Mouse (Mus musculus): ENCODE results near the gene Tnni3k.

The Tnni3k gene

DNA sequence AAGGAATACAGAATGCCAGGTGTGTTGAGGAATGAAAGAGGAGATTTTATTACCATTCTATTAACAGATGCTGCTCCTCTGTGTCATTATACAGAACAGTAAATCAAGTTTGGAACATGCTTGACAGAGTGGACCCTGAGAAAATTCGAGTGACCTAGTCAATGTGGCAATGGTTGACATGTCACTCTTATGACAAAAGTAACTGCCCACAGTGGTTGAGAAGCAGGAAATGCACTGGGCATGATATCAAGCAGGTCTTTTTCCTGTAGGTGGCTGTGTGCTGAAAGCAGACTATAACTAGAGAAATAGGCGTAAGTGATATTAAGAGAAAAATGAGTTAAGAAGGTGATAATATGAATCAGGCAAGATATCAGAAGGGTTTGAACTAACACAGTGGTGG, 105.7 kb downstream of the Tnni3k start:
- DNase-seq (ENCODE audit: low spot score) = no peak

DNA sequence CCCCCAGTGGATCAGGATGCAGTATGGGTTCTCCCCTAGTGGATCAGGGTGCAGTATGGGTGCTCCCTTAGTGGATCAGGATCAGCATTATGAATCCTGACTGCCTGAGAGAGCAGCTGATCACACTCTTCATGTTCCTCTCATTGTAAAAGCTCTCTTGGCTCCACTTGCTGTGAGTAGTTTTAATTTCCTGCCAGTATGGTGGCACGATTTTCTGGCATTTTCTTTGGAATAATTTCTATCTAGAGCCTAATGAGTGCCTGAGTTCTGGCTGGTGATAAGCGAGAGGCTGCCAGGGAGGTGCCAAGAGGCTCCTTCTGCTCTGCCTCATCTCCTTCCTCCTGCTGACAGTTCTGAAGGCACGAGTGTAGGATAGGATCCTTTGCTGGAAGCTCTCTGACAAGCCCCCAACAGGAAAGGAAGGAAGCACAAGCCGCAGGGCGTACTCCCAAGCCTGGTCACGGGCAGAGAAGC, 109.5 kb downstream of the Tnni3k start:
- no peak for DNase-seq (ENCODE audit: low spot score)

DNA sequence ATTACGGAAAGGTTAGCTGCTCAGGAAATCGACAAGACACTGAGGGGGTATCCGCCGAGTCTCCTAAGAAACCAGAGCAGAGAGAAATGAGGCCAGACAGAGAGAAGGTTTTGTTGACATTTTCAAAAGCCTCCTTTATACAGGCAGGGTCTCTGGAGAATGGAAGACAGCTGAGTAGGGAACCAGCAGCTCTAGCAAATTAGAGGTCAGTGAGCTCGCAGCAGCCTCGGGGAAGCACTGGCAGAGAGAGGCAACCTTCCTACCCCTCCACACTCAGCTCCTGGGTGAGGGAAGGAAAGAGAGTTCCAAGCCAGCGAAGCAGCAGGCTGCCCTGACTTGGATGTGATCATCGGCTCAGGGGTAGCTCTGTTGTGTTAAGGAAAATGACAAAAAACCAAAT, 127.5 kb downstream of the Tnni3k start:
- no peak for DNase-seq (ENCODE audit: low spot score)

DNA sequence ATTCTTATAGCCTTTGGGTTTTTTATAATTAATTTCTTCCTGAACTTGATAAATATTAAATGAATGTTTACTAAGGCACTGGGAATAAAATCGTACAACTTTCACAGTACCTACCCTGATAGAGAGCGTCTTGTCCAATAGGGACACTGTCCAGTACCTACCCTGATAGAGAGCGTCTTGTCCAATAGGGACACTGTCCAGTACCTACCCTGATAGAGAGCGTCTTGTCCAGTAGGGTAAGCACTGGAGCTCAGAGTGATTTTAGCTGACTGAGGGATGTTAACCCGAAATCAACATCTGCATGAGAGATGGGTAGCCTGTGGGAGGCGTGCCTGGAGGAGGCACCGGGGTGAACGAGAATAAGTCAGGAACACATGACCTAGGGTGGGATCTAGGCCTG, 130.3 kb downstream of the Tnni3k start:
- DNase-seq (ENCODE audit: low spot score) = no peak

DNA sequence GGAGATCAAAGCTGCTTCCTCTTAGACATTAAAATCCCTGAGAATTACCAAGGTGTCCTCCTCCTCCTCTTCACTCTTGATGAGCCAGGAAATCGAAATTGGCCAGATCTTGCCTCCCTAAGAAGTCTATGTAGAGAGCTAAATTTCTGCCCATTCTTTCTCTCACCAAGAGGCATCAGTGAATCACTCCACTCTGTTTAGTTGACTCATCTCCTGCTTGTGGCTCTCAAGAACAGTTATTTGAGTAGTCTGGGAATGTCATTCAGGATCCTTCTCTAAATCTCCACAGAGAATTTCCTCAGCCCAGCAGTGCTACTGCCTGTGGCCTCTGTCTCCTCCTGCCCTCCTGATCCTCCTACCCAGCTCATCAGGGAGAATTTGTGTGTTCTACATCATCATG, 139.6 kb downstream of the Tnni3k start:
- DNase-seq (ENCODE audit: low spot score) = no peak

DNA sequence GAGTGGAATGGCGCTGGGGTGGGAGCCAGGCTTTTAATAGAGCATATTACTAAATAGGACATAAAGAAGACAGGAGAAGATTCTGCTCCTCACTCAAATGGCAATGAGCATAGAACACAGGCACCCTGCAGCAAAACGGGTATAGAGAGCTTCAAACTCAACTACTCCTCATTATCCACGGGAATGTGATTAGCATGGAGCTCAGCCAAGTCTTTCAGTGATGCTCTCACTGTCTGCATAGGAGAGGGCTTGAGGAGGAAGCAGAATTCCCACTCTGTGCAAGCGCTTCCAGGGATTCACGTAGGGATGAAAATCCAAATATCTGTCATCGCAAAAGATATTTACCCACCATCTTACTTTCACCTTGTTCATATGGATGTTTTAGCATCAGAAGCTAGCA, 141.6 kb downstream of the Tnni3k start:
- DNase-seq (ENCODE audit: low spot score) = no peak

DNA sequence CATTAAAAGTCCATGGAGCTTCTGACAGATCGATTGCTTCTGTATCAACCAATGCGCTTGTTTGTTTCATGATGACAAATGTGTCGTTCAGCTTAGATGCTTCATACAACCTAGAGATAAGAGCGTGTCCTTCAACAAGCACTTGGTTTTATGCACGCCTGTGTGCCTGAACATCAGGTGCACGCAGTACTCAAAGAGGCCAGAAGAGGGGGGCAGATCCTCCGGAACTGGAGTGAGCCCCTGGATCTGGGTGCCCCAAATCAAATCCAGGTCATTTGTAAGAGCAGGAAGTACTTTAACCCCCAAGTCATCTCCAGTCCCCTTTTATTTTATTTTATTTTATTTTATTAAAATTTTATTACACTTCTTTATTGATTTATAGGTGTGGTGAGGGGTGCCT, 158.5 kb downstream of the Tnni3k start:
- DNase-seq (ENCODE audit: low spot score) = no peak

DNA sequence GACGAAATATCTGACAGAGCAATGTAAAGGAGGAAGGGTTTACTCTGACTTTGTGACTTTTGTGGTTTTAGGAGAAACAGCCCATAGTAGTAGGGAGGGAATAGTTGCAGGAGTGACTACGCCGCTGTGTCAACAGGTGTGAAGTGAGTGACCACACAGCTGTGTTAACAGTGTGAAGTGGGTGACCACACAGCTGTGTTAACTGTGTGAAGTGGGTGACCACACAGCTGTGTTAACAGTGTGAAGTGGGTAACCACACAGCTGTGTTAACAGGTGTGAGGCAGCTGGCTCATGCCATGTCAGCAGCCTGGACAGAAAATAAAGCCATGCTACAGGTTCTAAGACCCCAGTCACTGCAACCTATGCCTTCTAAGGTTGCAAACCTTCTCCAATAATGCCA, 162.0 kb downstream of the Tnni3k start:
- DNase-seq (ENCODE audit: low spot score) = no peak

DNA sequence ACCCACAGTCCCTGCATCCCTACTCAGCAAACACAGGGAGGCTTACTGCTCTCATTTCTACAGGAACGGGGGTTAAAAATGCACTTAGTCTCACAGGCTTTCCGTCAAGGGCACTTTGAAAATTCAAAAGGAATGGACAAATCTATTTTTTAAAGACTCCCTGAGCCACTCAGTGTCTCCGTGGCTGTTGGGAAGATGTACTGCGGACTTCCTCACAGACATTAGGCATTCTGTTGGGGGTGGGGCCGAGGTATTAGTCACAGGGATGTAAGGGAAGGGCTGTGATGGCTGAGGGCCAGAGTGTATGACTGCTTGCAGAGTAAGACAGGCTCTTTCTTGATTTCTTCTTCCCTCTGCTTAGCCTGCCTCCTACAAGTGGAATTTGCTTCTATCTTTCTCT, 169.8 kb downstream of the Tnni3k start:
- no peak for DNase-seq (ENCODE audit: low spot score)

DNA sequence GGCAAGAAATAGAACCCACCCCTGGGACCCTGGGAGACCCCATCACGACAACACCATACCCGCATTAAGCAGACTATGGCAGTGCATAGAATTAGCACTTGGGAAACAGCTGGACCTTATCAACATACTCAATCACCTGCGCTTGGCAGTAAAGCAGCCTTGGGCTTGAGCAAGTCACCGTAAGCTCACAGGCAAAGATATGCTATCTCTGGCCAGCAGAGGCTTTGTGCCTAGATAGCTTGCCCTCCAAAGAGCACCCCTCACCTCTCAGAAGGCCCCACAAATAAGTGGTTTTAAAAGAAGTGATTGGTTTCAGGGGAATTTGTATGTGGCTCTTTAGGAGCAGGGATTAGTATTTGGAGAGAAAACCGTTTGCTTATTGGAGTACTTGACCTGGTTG, 170.2 kb downstream of the Tnni3k start:
- DNase-seq (ENCODE audit: low spot score) = no peak

DNA sequence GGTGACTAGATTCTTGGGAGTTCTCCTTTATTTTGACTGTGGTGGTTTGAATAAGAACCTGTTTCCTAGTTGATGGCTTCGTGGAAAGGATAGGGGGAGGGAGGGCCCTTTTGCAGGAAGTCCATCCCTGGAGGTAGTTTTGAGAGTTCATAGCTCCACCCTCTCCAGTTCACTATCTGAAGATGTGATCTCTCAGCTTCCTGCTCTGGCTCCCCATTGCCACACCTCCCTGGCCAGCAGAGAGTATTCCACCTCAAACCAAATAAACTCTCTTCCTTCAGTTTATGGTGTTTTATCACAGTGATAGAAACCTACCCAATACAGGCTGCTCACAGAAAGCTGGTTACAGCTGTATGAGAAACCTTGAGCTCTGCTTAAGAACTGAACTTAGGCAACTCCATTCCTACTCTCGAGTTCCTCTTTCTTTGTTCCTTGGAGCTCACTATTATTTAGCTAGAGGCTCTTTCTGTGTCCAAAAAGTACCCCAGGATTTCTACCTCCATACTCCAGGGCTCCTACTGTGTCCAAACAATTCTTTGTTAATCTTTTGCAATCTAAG, 173.7 kb downstream of the Tnni3k start:
- no peak for DNase-seq (ENCODE audit: low spot score)

DNA sequence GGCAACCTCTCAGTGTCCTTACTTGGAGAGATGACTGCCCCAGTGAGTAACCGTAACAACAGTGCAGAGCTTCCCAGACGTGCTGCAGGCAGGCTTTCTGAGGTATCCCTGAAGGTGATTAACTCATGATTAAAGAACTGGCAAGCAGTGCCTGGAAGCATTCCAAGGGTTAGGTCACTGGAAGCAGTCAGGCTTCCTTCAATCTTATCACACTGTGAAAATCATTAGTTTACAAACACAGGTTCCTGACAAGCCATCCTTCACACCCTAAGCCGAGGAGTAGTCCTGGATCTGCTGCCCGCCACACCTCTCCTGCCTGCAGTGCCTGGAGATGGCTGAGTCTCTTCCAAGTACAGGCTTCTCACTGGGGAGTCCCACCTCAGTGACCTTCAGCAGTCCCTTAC, 174.7 kb downstream of the Tnni3k start:
- no peak for DNase-seq (ENCODE audit: low spot score)

DNA sequence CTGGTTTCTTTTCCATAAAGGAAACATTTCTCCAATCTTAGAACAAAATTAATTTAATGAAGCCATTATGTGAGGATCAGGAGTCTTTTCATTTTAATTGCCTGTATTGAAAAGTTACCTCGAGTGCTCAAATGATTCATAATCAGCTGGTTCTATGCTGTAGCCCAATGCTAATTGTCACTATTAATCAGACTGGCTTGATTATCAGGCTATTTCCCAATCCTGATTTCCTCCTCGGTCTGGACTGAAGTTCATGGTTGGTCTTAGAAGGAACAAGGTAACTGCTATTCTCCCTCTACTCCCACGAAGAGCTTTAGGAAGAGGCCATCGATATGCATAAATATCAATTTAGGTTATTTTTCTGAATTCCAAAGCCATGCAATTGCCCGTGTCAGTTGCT, 175.1 kb downstream of the Tnni3k start:
- no peak for DNase-seq (ENCODE audit: low spot score)

DNA sequence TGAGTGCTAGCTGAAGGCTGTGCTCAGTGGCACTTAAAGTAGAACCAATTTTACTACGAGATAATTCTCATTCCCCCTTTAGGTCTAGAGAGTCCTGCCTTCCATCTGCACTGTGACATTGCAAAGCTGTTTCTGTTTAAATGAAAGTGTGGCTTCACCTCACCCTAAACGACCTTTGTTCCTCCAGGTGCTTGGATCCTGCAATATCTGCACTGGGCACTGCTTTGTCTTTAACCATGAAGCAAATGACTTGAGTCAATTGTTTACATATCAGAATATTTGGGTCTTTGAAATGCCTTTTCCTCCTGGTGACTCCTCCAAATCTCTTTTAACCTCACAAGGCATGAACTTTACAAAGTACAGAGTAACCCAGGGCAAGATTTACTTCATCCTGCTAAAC, 175.7 kb downstream of the Tnni3k start:
- DNase-seq (ENCODE audit: low spot score) = no peak

DNA sequence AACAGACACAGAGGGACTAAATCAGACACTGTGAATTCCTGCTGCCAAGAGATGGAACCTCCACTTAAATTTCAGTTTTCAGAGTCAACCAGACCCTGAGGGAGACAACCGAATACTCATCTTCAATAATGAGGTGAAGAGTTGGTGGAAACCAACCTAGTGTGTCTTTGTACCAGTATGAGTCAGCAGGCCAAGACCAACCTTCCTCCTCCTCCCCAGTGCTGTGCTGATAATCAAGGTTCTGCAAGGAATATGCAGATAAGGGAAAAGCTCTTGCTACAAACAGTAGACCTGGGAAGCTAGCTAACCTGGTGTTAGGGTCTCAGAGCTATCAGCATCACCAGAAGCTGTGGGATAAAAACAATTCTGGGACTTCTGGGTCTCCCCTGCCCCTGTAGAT, 176.1 kb downstream of the Tnni3k start:
- DNase-seq (ENCODE audit: low spot score) = no peak

DNA sequence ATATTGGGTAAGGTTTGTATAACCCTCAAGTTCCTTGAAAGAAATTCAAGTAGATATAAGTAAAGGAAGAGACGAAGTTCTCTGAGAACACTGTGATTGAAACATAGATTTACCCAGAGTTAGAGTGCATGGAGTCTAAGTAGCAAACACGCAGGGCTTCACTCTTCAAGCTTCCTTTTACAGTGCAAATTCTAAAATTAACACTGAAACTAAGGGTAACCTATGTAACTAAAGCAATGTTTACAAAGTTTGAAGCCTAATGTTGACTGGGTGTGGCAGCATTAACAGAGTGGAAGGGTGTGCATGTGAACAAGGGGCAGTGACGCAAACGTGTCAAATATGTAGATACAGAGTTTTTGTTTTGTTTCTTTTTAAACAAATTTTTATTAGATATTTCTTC, 186.4 kb downstream of the Tnni3k start:
- no peak for DNase-seq (ENCODE audit: low spot score)

DNA sequence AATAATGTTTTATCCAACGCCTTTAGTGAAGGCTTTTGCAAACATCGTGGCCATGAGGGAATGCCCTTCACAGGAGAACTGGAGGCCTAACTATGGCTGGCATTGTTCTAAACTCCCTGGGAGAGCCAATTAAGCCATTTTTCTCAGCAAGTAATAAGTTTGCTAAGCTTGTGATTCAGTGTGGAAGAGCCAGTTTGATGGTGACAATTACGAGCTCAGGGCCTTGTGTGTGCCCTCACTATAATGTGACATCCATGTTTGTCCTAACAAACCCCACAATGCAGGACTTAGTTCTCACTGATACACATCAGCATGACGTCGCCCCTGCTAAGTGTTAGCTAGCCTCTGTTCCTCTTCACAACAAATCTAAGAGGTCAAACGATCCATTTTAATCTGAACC, 193.3 kb downstream of the Tnni3k start:
- no peak for DNase-seq (ENCODE audit: low spot score)

DNA sequence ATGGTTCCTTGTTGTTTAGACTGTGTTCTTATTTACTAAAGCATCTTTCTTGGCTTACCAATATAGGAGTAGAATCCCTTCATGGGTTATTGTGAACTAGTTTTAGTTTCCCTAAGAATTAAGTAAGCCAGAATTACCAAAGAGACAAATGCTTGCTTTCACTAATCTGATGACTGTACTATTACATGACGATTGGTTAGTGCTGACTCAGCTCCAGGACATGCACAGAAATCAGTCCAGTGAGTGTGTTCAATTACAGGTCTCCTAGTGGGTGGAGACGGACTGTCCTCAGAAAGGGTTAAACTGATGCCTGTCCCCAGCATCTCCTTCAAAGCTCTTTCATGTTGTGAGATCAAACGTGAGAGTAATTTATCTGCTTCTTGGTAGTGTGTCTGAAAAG, 195.5 kb downstream of the Tnni3k start:
- no peak for DNase-seq (ENCODE audit: low spot score)

DNA sequence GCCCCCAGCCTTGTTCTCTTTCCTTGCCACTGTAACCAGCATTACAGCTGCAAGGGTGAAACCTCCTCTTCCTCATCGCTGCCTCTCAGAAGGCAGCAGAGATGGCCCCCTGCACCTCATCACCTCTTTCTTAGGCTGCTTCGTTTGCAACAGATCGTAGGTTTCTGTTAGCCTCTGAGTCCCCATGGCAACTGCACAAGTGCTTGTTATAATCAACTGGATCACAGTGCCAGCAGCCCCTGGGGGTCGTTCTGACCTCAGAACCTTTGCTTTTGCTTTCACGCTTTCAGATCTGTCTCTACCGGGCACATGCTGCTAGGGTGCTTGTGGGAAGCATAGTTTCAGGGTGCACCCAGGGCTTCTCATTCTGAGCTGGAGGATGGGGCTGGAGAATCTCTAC, 201.9 kb downstream of the Tnni3k start:
- no peak for DNase-seq (ENCODE audit: low spot score)

DNA sequence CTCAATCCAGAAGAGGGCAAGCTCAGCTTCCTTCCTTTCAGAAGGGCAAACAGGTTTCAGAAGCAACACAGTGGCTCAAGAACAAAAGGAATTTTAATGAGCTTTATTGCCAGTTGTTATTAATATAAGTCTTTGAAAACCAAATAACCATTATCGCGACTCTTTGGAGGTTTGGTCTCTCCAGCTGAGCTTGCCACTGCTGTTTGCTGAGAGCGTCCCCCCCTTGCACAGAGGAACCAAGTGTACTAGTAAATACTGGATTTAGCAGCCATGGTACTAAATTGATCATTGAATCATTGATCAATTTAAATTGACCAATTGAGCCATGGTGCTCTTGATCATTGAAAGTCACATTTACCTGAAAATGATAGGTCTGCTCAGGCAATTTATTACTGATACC, 202.9 kb downstream of the Tnni3k start:
- DNase-seq (ENCODE audit: low spot score) = no peak

DNA sequence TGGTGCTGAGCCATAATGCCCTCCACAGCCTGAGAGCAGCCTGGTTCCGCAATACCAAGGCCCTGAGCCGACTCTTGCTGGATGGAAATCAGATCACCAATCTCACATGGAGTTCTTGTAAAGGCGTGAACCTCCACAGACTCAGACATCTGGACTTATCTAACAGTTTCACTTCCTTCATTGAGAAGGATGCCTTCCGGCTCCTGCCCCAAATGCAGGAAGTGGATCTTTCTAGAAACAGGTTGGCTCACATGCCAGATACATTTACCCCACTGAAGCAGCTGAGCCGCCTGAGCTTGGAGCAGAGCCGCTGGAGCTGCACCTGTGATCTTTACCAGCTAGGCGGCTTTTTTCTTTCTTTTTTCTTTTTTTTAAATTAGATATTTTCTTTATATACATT, 213.0 kb downstream of the Tnni3k start:
- DNase-seq (ENCODE audit: low spot score) = no peak

DNA sequence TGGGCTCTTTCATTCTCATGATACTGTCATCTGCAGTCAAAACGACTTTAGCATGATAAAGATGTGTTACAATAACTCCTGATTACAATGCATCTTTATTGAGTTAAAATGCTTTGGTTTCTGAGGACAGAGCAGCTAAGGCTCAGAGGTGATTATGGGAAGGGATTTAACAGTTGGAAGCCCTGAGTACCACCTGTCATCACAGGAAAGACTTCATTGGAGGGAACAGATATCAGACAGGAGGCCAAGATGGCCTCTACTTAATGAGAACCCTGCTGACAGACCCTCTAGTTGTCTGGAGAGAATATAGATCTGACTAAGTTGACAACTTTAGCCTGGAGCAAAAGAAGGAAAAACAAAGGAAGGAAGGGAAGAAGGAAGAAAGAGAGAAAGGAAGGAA, 214.1 kb downstream of the Tnni3k start:
- DNase-seq (ENCODE audit: low spot score) = no peak

DNA sequence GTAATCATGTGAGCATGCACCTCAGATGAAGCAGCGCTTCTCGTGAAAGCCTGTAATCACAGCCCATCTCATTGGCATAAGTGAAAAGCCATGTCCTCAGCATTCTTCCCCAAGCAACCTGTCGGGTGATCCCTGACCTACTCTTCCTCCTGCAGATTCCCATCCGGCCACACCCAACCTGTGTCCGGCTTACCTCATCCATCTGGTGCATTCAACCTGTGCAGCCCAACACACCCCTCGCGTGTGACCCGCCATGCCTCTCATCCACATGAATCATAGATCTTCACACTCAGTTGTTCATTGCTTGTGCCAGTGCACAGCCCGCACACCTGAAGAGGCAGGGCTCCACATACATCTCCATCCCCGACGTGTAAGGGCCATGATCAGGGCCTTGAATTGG, 217.3 kb downstream of the Tnni3k start:
- DNase-seq (ENCODE audit: low spot score) = no peak

DNA sequence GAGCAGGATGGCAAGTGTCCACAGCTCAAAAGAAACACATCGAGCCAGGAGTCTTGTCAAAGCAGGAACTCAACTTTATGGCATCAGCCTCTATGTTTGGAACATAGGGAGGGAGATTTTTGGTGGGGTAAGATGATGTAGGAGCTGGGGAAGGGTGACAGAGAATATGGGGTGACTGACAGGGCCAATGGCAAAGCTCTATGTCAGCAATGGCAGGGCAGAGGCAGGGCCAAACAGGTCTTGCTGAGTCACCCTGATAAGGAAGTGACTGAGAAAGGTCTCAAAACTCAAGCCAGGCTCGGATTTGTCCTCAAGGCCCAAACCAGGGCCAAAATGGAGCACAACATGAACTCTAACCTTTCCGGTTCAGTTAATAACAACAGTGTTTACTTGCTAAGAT, 219.1 kb downstream of the Tnni3k start:
- no peak for DNase-seq (ENCODE audit: low spot score)

DNA sequence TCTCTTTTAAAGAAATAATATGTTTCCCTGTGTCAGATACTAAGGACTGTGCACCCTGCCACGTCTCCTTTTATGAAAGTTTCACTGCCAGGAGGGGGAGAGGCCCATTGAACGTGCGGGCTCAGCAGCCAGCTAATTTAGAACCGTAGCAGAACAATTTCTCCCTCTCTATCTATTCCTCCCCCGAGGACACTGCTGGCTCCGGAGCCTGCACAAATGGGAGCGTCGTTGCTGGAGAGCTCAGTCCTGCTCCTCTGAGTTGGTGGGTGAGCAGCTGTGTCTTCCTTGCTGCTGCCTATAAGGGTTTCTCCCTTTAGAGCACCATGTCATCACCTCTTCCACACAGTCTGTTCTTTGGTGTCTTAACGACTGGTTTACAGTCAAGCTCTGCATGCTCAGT, 220.8 kb downstream of the Tnni3k start:
- DNase-seq (ENCODE audit: low spot score) = no peak
